ENCODE assay signal across 28 mouse cellular contexts in genomic region chr3:95357746-95358145, GRCm38 (mm10). TPM values are rescaled to one million over a fixed set of nuclear protein-coding genes. Genes with fewer than 3 reads are reported as not detected.
DNase-seq lines count a peak whose midpoint lies in the region; ATAC-seq and TF ChIP-seq lines count a peak whose summit lies in the region.
"Had no signal": no experiment of that assay in that cellular context is flagged by ENCODE, and none has a peak within 500 bp of the region (broad histone marks: within the 10 kb centered on the region; RNA-seq: fewer than 3 reads in every experiment).

No protein-coding gene starts in this region.

- H3K9me3 ChIP-seq in kidney, embryonic 14.5 days (ENCODE audit: control insufficient read depth, low read length) = no peaks in the 10 kb centered on the region
- H3K9me3 ChIP-seq: embryonic facial prominence, embryonic 12.5 days; hindbrain, embryonic 13.5 days; limb, embryonic 12.5 days; midbrain, embryonic 15.5 days; neural tube, embryonic 13.5 days had no signal

- TF ChIP-seq EP300 in heart, adult 2 months (IDR thresholded peaks at IDR 0.05; ENCODE audit: insufficient read depth, low read depth, low read length) = no peak

- no peak overlapping the region for H3K9ac ChIP-seq in heart, adult 2 months (ENCODE audit: low read depth, low read length)
- H3K9ac ChIP-seq in kidney, embryonic 14.5 days (ENCODE audit: low read depth, low read length) = no peak overlapping the region
- H3K9ac ChIP-seq: embryonic facial prominence, embryonic 12.5 days; forebrain, postnatal 0 days; hindbrain, embryonic 13.5 days; limb, embryonic 12.5 days had no signal

- intact Hi-C loops in heart, adult 2 months (cut with DNase I) = loop anchor here (2.0 to 10.0 kb wide), 3 partner anchors 43 to 267 kb away; partner anchors contain the start of genes Arnt, Cers2 and Ensa

- no peaks in the 10 kb centered on the region for H3K79me2 ChIP-seq in heart, adult 2 months (replicated peaks; ENCODE audit: control insufficient read depth, insufficient read depth, low read length)

- no peak for TF ChIP-seq CTCF in heart, adult 2 months (IDR thresholded peaks at IDR 0.05)

- H3K4me1 ChIP-seq in heart, adult 2 months (ENCODE audit: control insufficient read depth, insufficient read depth, low read length) = no peaks in the 10 kb centered on the region
- no peaks in the 10 kb centered on the region for H3K4me1 ChIP-seq in kidney, embryonic 14.5 days (ENCODE audit: control insufficient read depth, insufficient read depth, low read length)
- H3K4me1 ChIP-seq: embryonic facial prominence, embryonic 12.5 days; limb, embryonic 12.5 days had no signal

- peaks cover 2% of the 10 kb centered on the region; the same call in 1 of the 2 replicates for H3K36me3 ChIP-seq in heart, adult 2 months (ENCODE audit: control insufficient read depth, insufficient read depth, low read length)
- H3K36me3 ChIP-seq in kidney, embryonic 14.5 days (ENCODE audit: control insufficient read depth, insufficient read depth, low read length) = peaks cover 12% of the 10 kb centered on the region

- H3K4me2 ChIP-seq in kidney, embryonic 14.5 days (replicated peaks; ENCODE audit: low read depth, low read length) = no peak overlapping the region
- H3K4me2 ChIP-seq: hindbrain, embryonic 13.5 days had no signal

- 97% methylated on average over 2 of the region's 2 CpGs for WGBS in heart, adult 2 months
- WGBS in kidney, embryonic 14.5 days = 94% methylated on average over 2 of the region's 2 CpGs

- no peak for TF ChIP-seq POLR2A in heart, adult 2 months (IDR thresholded peaks at IDR 0.05; ENCODE audit: insufficient read depth, low read depth, low read length)

- no peaks in the 10 kb centered on the region for H3K27me3 ChIP-seq in heart, adult 2 months (ENCODE audit: control insufficient read depth, insufficient read depth, low read length)
- H3K27me3 ChIP-seq in kidney, embryonic 14.5 days (ENCODE audit: control insufficient read depth, insufficient read depth, low read length) = no peaks in the 10 kb centered on the region
- H3K27me3 ChIP-seq: embryonic facial prominence, embryonic 12.5 days; hindbrain, embryonic 13.5 days; limb, embryonic 12.5 days; megakaryocyte, embryonic 14.5 days; midbrain, embryonic 15.5 days; neural tube, embryonic 13.5 days had no signal

- peak; percentile 7 to 13 for DNase-seq in heart, adult 18-20 months
- no peak for DNase-seq in heart, adult 2 months
- peak; percentile 12 for DNase-seq in right cerebral cortex, adult 18-20 months
- no peak for DNase-seq in right cerebral cortex, postnatal 10 days (ENCODE audit: low spot score in 2 of 2)
- peak; percentile 15 for DNase-seq in NIH3T3 (ENCODE audit: low read depth)
- DNase-seq in skeletal muscle tissue, adult 2 months (ENCODE audit: low read depth, low spot score) = peak; percentile 30

- H3K27ac ChIP-seq in heart, adult 2 months = no peak overlapping the region
- H3K27ac ChIP-seq in kidney, embryonic 14.5 days (ENCODE audit: low read depth, low read length) = no peak overlapping the region
- H3K27ac ChIP-seq: embryonic facial prominence, embryonic 12.5 days; hindbrain, embryonic 13.5 days; limb, embryonic 12.5 days had no signal

- H3K4me3 ChIP-seq in heart, adult 2 months = no peak overlapping the region
- H3K4me3 ChIP-seq in kidney, embryonic 14.5 days (ENCODE audit: low read length) = no peak overlapping the region

- ATAC-seq in kidney, embryonic 14.5 days (ENCODE audit: low FRiP score, low TSS enrichment) = no peak

RNA-seq across cellular contexts. Expression of gene Setdb1, which starts 0.7 kb away (rescaled TPM):
- 10 to 100 TPM; 10.9 to 11.6 TPM for total RNA-seq in heart, adult 18-20 months (2021)
- total RNA-seq in heart, adult 2 months (2021) = 10 to 100 TPM; 10.4 to 12.2 TPM
- polyA plus RNA-seq in heart, adult 2 months (2012; rRNA removed) = 8.0 and 12.6 TPM in 2 replicates
- polyA plus RNA-seq in kidney, embryonic 14.5 days (2014; fragmentation: Nextera tagmentation; extraction: Ambion mirVana) = 30.2 and 56.5 TPM in 2 replicates

RNA-seq across cellular contexts. Expression of gene Cers2, which starts 43.2 kb away (rescaled TPM):
- total RNA-seq in heart, adult 18-20 months (2021) = 10 to 100 TPM; 30.3 to 32.4 TPM
- 10 to 100 TPM; 35.3 to 39.3 TPM for total RNA-seq in heart, adult 2 months (2021)
- polyA plus RNA-seq in heart, adult 2 months (2012; rRNA removed) = 65.6 and 69.1 TPM in 2 replicates
- polyA plus RNA-seq in kidney, embryonic 14.5 days (2014; fragmentation: Nextera tagmentation; extraction: Ambion mirVana) = 103 and 154 TPM in 2 replicates

RNA-seq across cellular contexts. Expression of gene 4930558C23Rik, which starts 44.9 kb away (rescaled TPM):
- not detected for total RNA-seq in heart, adult 18-20 months (2021)
- not detected for total RNA-seq in heart, adult 2 months (2021)
- polyA plus RNA-seq in heart, adult 2 months (2012; rRNA removed) = 0.26 TPM in 1 of 2 replicates, not detected in the other
- polyA plus RNA-seq in kidney, embryonic 14.5 days (2014; fragmentation: Nextera tagmentation; extraction: Ambion mirVana) = not detected in 2 replicates
- total RNA-seq: adrenal gland, postnatal 25 days; forebrain, postnatal 0 days; gastrocnemius, adult 2 months; heart, postnatal 36 days; layer of hippocampus, adult 8-10 months; layer of hippocampus, postnatal 36 days; left cerebral cortex, postnatal 14 days had no signal
- polyA plus RNA-seq: C2C12; embryonic facial prominence, embryonic 12.5 days; forebrain, embryonic 11.5 days; forebrain, postnatal 0 days; gonadal fat pad, adult 2 months; heart, embryonic 14.5 days; hindbrain, embryonic 13.5 days; inflammation-experienced regulatory T-cells, adult 6 months; limb, embryonic 12.5 days; liver, embryonic 11.5 days; midbrain, embryonic 15.5 days; neural tube, embryonic 13.5 days; small intestine, adult 2 months; thymus, postnatal 0 days had no signal

RNA-seq across cellular contexts. Expression of gene Anxa9, which starts 50.8 kb away (rescaled TPM):
- total RNA-seq in heart, adult 18-20 months (2021) = under 1 TPM; 0.59 to 0.65 TPM
- under 1 TPM; 0.59 to 0.68 TPM for total RNA-seq in heart, adult 2 months (2021)
- polyA plus RNA-seq in heart, adult 2 months (2012; rRNA removed) = 1.1 and 1.6 TPM in 2 replicates
- polyA plus RNA-seq in kidney, embryonic 14.5 days (2014; fragmentation: Nextera tagmentation; extraction: Ambion mirVana) = 3.7 and 4.3 TPM in 2 replicates
- total RNA-seq: gastrocnemius, adult 2 months had no signal

Comparison
In these comparisons a context has a peak if more than half of its experiments do, and no peak if none do; other contexts are left out.
1. DNase-seq: peak in heart, adult 18-20 months (2 of 2), right cerebral cortex, adult 18-20 months (single experiment), NIH3T3 (single experiment) and skeletal muscle tissue, adult 2 months (single experiment); none in heart, adult 2 months (0 of 2) and right cerebral cortex, postnatal 10 days (0 of 2).